Mouse (Mus musculus) A20 (cell line): ENCODE measurements around the gene Vamp3.
"Not testable (repeated sequence)": the region's sequence is repeated elsewhere in the genome, so short reads cannot be mapped to it uniquely, and the experiment has no call there.

Experiments
- DNase-seq: peaks from one replicate; pipeline ENCODE4 v3.0.0-alpha.2; 2011; ENCODE audit warnings: low read depth, low spot score

Vamp3 gene

DNA sequence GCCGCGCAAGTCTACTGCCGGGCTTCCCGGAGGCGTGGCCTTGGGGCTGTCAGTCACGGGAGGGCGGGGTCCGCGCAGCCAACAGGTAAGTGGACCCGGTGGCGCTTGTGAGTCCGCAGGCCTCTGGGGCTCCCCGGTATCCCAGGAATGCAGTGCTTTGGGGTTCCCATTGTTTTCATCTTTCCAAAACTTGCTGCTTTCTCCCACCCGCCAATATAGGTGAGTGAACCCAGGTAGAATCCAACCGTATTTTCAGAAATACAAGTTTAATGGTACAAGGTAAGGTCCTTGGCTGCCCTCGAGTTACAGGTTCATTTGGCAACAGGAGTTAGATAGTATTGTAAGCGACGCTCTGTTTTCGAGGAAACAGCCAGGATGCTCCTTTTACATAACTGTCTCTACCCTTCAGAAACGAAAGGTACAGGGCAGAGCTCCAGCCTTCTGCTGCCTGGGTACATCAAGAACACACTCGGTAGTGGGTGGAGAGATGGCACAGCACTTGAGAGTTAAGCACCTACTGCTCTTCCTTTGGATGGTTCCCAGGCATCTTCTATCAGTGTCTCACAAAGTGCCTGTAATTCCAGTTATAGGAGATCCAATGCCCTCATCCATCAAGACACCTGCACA is 12.7 kb downstream of the Vamp3 start:
- no peak for DNase-seq

DNA sequence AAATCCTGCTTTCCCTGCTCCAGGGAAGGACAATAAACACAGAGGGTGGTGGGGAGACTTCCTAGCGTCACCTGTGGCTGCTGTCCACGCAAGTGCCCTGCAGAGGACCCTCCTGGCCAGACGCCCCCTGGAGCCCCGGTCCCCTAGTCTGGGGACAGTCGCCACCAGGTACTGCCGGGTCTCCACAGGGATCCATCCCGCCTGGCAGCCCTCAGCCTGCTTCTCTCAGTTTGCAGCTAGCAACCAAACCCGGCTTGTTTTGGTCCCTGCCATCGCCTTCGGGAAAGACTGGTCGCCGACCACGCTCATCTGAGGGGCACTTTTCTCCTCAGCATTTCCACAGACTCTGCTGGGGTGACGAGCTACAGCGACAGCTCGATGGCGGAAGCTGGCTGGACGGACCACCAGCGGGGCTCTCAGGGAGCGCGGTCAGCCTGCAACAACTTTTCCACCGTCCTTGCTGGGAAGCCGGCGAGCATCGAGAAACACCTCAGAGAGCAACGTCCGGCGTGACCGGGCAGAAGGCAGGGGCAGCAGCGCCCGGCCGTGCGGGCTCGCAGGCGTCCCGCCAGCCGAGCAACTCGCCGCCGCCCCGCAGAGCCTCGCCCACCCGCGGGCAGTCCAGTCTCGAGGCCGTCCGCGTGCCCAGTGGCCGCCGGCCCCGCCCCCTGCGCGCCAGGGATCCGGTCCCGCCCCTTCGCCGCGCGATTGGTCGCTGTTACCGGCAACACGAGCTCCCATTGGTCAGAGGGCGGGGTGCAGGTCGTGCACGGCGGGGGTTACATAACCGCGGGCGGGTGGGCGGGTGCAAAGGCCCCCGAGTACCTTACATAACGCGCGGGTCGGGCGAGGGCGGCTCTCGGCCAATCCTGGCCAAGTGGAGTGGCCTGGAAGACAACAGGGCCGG is 13.5 kb downstream of the Vamp3 start, which contains the start of gene Per3:
TSS of gene Per3 (minus strand) at position 629 of the 907 bp plus-strand sequence.
- peak; percentile 94 for DNase-seq

DNA sequence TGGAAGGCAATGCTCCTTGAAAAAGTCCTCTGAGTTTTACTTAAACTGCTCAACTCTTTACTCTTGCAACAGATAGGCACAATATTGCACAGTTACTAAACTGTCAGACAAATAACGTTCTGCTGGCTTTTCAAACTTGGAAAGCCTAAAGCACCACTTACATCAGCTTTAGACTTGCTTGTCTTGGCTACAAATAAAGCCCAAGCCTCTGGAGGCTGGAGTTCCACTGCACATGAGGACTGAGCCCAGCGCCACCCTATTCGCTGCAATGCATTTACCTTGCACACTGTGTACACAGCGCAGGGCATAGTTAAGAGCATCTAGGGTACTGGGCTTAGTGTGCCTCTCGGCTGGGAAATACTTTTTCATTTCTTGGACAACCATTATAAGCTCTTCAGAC is 14.5 kb downstream of the Vamp3 start:
- no peak for DNase-seq

DNA sequence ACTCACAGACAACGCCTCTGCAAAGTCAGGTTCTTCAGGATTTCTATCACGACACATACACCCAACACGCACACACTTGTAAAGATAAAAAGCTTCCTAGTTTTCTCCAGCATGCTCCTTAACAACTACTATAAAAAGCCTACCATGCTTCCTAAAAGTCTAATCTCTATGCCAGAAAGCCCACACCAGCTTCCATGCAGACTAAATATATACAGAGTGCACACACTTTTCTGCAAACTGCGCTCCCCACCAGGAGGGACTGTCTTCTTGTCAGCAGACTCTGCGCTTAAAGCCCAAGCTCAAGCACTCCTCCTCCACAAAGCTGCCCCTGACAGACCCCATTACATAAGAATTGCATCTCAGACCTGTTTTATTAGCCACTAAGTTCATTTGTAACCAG is 16.3 kb downstream of the Vamp3 start:
- DNase-seq: no peak

DNA sequence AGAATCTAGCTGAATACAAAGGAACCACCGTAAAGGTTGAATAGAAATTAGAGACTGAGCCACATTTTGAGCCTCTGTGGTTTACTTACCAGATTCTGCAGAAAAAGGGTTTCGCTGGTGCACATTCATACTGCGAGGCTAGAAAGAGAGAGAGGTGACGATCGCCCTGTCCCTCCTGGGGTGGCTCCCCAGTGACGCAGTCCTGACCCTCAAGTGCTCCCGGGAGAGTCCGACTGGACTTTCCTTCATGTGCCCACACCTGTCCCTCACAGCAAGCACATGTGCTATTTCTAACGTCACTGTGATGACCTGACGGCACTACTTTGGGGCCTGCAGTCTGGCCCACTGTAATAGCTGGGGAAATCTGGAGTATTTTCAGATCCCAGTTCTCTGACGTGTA is 20.0 kb downstream of the Vamp3 start:
- no peak for DNase-seq

DNA sequence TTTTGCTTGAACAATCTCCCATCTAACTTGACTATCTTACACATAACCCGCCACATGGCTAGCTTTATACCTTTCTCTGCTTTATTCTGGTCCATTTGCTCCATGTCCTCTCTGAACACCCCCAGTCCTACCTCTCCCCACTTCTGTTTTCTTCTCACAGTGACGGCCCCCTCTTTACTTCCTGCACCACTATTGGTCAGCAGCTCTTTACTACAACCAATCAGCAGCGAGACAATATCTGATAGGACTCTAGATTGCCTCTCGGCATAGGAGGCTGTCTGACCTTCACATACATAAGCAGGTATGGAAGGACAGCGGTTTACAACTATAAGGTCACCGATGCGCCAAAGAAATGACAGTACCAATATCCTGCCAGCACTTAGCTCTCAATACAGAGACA is 21.2 kb downstream of the Vamp3 start:
- DNase-seq: no peak

DNA sequence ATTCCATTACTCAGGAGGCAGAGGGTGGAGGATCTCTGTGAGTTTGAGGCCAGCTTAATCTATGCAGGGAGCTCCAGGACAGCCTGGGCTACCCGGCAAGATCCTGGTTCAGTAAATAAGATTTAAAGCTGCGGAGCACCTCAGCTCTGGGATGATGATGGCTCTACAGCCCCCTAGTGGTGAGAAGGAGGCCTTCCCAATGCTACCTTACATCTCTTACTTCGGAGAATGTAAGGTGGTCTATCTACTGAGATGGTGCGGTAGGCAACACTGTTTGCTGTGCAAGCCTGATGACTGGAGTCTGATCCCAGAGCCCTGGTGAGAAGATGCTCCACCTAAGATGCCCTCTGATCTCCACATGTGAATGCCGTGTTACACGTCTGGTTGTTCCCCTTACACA is 30.8 kb downstream of the Vamp3 start:
- DNase-seq: peak; percentile 33

DNA sequence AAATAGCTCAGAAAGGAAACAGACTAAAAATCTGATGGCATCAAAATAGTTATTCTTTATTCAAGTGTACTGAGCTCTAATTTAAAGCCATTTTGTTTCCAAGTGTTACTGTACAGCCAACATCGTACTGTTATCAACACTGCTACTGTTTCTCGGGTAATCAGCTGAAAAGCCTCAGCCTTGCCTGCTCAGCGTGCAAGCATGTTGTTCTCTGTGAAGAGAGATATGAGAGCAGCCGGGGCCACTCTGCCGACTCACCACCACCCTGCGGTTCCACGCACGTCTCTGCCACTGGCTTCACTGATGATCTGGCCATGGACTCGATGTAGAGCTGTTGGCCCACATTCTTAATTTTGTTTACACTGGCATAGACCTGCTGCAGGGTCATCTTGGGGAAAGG is 33.6 kb downstream of the Vamp3 start:
- no peak for DNase-seq

DNA sequence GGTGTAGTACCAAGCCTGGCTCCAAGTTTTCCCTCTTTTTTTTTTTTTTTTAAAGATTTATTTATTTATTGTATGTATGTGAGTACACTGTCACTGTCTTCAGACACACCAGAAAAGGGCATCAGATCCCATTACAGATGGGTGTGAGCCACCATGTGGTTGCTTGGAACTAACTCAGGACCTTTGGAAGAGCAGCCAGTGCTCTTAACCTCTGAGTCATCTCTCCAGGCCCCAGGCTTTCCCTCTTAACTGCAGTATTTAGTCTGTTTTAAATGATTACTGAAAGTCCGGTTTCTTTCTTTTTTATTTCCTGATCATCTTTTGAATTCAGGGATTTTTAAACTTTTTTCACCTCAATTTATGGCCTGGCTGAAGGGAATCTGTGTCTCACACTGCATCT is 40.4 kb downstream of the Vamp3 start:
- DNase-seq: not testable (repeated sequence)

DNA sequence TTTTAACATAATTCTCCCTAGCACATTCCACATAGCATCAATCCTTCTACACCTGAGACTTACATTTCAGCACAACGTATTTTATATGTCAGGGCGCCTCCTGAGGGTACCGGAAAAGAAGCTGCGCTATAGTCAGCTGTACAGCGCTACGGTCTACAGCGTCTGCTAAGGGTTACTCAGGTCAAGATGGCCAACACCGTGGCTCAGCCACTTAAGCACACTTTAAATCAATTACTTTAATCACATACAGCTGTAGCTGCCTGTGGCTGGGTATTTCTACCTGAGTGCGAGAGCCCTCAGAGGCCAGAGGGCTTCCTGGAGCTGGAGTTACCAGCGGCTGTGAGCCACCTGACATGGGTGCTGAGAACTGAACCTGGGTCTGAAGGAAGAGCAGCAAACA is 41.8 kb downstream of the Vamp3 start:
- DNase-seq: no peak

DNA sequence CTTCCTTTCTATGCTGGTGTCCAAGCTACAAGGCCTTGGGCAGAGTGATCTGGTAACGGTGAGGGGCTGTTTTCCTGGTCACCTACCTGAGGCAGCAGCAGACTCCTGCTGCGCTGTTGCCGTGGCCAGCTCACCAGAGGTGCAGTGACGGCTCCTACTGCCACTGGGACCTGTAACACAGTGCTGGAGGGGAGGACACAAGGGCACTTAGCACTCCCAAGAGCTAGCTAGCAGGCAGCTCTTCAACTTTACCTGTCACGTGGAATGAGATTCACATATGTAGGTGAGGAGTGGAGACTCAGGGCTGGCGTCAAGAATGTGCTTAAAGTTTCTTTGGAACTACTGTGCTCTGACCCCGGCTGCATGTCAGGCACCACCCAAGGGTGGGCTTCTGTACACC is 47.4 kb downstream of the Vamp3 start:
- DNase-seq: no peak

DNA sequence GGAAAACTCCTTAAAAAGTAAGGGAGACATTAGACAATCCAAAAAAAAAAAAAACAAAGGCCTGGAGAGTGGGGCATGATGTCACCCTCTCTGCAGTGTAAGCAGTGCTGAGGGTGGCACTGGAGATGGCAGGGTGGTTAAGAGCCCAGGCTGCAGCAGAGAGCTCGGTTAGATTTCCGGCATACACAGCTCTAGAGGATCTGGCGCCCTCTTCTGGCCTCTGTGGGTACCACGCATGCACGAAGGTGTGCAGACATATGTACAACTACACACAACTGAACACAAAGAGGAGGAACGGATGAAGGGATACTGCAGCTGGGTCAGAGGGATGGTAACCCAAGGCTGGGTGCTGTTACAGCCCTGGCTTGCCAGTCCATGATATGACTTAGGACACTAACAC is 50.8 kb downstream of the Vamp3 start:
- peak; percentile 74 for DNase-seq

DNA sequence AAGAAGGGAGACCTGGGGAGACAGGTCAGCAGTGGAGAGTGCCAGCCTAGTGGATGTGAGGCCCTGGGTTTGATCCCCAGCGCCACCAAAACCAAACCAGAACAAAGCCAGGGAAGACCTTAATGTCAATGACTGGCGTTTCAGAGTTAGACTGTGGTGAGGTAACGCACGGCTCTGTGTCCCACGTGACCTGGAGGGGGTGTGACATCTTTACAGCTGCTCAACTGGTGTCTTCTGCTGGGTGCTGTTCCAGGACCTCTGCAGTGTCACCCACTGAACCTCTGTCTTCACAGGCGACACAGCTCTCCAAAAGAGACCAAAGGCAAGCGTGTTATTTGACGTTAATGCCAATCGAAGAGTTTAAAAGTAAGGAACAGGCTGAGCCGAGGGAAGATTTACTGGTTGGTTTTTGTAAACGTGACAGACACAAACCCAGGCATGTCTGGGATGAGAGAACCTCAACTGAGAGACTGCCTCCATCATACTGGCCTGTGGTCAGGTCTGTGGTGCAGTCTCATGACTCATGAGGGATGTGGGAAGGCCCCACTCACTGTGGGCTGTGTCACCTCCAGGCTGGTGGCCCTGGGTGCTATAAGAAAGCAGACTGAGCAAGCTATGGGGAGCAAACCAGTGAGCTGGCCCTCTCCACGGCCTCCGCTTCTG is 52.0 kb downstream of the Vamp3 start:
- DNase-seq: no peak

DNA sequence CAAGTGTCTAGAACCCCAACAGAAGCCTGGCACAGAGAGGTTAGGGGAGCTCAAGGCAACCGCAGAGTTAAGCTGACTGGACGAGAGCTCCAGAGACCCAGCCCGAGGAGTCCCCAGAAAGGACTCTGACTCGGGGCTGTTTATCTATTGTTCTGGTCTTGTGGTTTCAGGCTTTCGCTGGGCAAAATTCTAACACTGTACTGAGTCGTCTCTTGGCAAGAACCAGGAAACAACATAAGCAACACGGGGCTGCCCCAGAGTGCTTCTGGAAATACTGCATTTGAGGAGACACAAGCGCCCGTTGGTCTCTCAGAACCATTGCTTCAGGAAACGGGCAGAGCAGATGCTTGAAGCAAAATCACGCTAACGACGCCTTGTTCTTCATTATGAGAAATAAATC is 56.4 kb downstream of the Vamp3 start:
- DNase-seq: no peak

DNA sequence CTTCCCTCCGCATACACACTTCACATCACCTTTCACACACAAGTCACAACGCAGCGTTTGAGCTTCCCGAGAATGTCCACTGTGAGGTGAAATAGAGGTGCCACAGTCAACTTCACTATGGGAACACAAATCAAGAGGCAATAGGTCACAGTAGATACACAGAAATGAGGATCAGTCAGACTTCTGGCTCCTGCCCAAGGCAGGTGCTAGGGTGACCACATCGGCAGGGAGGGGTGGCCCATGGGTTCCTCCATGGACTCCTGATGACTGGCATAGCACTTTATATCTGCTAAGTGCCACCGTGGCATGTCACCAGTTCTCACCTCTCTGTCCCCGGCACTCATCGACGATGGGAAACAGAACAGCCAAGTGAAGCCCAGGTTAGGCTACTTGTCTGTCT is 59.1 kb downstream of the Vamp3 start:
- no peak for DNase-seq
